ENCODE assay signal across 8 mouse cellular contexts in the genomic region with DNA sequence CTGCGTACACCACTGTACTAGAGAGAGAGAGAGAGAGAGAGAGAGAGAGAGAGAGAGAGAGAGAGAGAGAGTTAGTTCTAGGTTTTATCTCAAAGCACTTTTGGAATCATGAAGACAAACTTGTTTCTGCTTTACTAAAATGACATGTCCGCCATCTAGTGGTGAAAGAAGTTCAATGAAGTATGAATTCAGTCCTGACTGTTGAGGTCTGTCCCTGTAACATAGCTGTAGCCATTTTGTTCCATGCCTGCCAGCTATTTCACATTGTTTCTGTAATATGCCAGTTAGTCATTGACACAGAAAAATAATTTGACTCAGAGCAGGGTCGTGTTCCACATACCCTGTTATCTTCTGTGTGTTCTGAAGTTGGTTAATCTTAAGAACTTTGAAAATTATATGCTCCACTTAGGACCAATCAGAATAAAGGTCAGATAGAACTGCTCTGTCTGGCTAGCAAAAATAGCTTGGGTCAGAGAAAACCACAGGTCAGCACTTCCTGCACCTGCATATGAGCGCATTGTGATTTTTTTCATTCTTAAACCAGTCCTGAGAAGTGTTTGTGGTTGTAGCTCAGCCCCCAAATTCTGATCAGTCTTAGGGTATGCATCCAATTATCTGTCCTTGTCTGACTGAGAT. TPM values are rescaled to one million over a fixed set of nuclear protein-coding genes. Genes with fewer than 3 reads are reported as not detected.
A peak's percentile ranks its signal among the peaks of the same experiment; 100 is the strongest.
DNase-seq lines count a peak whose midpoint lies in the region; ATAC-seq lines count a peak whose summit lies in the region.

No protein-coding gene starts in this region.

- no peaks in the 10 kb centered on the region for H3K36me3 ChIP-seq in forebrain, embryonic 16.5 days (ENCODE audit: control insufficient read depth, insufficient read depth)
- no peaks in the 10 kb centered on the region for H3K36me3 ChIP-seq in intestine, embryonic 16.5 days (ENCODE audit: control insufficient read depth, insufficient read depth, low read length)
- H3K36me3 ChIP-seq in liver, embryonic 11.5 days (ENCODE audit: control insufficient read depth, insufficient read depth, low read length) = no peaks in the 10 kb centered on the region

- no peak overlapping the region for H3K4me2 ChIP-seq in forebrain, embryonic 16.5 days (ENCODE audit: low read length)
- H3K4me2 ChIP-seq in intestine, embryonic 16.5 days (ENCODE audit: low read depth, low read length) = peak overlapping the region; percentile 80
- H3K4me2 ChIP-seq in liver, embryonic 11.5 days = peak overlapping the region; percentile 70

- H3K4me3 ChIP-seq in forebrain, embryonic 16.5 days (replicated peaks; ENCODE audit: low read length) = no peak overlapping the region
- no peak overlapping the region for H3K4me3 ChIP-seq in intestine, embryonic 16.5 days (ENCODE audit: low read length)
- no peak overlapping the region for H3K4me3 ChIP-seq in liver, embryonic 11.5 days (ENCODE audit: low read depth, low read length)

- H3K4me1 ChIP-seq in forebrain, embryonic 16.5 days (replicated peaks; ENCODE audit: control insufficient read depth, insufficient read depth, low read length) = peaks cover 23% of the 10 kb centered on the region
- H3K4me1 ChIP-seq in intestine, embryonic 16.5 days (ENCODE audit: control insufficient read depth, insufficient read depth, low read length) = peaks cover 20% of the 10 kb centered on the region
- H3K4me1 ChIP-seq in liver, embryonic 11.5 days (replicated peaks; ENCODE audit: control insufficient read depth, insufficient read depth, low read length) = peaks cover 8% of the 10 kb centered on the region; the same call in 1 of the 2 replicates

- no peaks in the 10 kb centered on the region for H3K9me3 ChIP-seq in forebrain, embryonic 16.5 days (ENCODE audit: control insufficient read depth, low read length)
- H3K9me3 ChIP-seq in intestine, embryonic 16.5 days (ENCODE audit: control insufficient read depth, low read length) = no peaks in the 10 kb centered on the region
- H3K9me3 ChIP-seq in liver, embryonic 11.5 days (ENCODE audit: control insufficient read depth, low read length) = no peaks in the 10 kb centered on the region

- WGBS in forebrain, embryonic 16.5 days = 25% methylated on average over 4 of the region's 4 CpGs
- 15% methylated on average over 4 of the region's 4 CpGs for WGBS in intestine, embryonic 16.5 days
- 12% methylated on average over 4 of the region's 4 CpGs for WGBS in liver, embryonic 11.5 days

- no peak overlapping the region for H3K9ac ChIP-seq in forebrain, embryonic 16.5 days (replicated peaks; ENCODE audit: low read depth, low read length)
- H3K9ac ChIP-seq in intestine, embryonic 16.5 days (ENCODE audit: low read depth, low read length) = 0 out of 2 replicates have a peak overlapping the region, but pooled peaks have one; percentile 73
- no peak overlapping the region for H3K9ac ChIP-seq in liver, embryonic 11.5 days (ENCODE audit: low read depth, low read length)

- DNase-seq in thymus, postnatal 0 days (ENCODE audit: low spot score) = peak; percentile 88
- no peak for DNase-seq in thymus, adult 18-20 months
- DNase-seq in cerebellum, adult 18-20 months = peak; percentile 47 to 59
- no peak for DNase-seq in liver, embryonic 11.5 days (ENCODE audit: low spot score)
- peak; percentile 13 for DNase-seq in neural tube, embryonic 10.5 days (ENCODE audit: extremely low spot score, low spot score)
- DNase-seq in urinary bladder, adult 18-20 months (ENCODE audit: low spot score in 2 of 2) = no peak

- no peak overlapping the region for H3K27ac ChIP-seq in forebrain, embryonic 16.5 days (ENCODE audit: low read length)
- 0 out of 2 replicates have a peak overlapping the region, but pooled peaks have one; percentile 14 for H3K27ac ChIP-seq in intestine, embryonic 16.5 days (ENCODE audit: low read length)
- no peak overlapping the region for H3K27ac ChIP-seq in liver, embryonic 11.5 days (ENCODE audit: low read depth, low read length)

- peak; percentile 19; the same call in 1 of the 2 replicates for ATAC-seq in forebrain, embryonic 16.5 days
- ATAC-seq in intestine, embryonic 16.5 days = peak; percentile 36
- peak; percentile 43 for ATAC-seq in liver, embryonic 11.5 days (replicated peaks; ENCODE audit: low FRiP score)

- H3K27me3 ChIP-seq in forebrain, embryonic 16.5 days (replicated peaks; ENCODE audit: control insufficient read depth, insufficient read depth, low read length) = no peaks in the 10 kb centered on the region
- no peaks in the 10 kb centered on the region for H3K27me3 ChIP-seq in intestine, embryonic 16.5 days (replicated peaks; ENCODE audit: control insufficient read depth, insufficient read depth, low read length)
- H3K27me3 ChIP-seq in liver, embryonic 11.5 days (replicated peaks; ENCODE audit: control insufficient read depth, insufficient read depth, low read length) = no peaks in the 10 kb centered on the region

RNA-seq across cellular contexts. Expression of a gene that starts 0.8 kb away (rescaled TPM):
- 4.2 and 5.0 TPM in 2 replicates for polyA plus RNA-seq in thymus, postnatal 0 days (2015; fragmentation: Nextera tagmentation; extraction: Ambion mirVana)
- 3.1 and 3.2 TPM in 2 replicates for polyA plus RNA-seq in forebrain, embryonic 16.5 days (2015; fragmentation: Nextera tagmentation; extraction: Ambion mirVana)
- polyA plus RNA-seq in intestine, embryonic 16.5 days (2015; fragmentation: Nextera tagmentation; extraction: Ambion mirVana) = 3.1 and 3.4 TPM in 2 replicates
- 1.7 and 2.5 TPM in 2 replicates for polyA plus RNA-seq in liver, embryonic 11.5 days (2014; fragmentation: Nextera tagmentation; extraction: Ambion mirVana)

RNA-seq across cellular contexts. Expression of a gene that starts 32.2 kb away (rescaled TPM):
- 2.2 and 2.6 TPM in 2 replicates for polyA plus RNA-seq in thymus, postnatal 0 days (2015; fragmentation: Nextera tagmentation; extraction: Ambion mirVana)
- 20.9 and 24.0 TPM in 2 replicates for polyA plus RNA-seq in forebrain, embryonic 16.5 days (2015; fragmentation: Nextera tagmentation; extraction: Ambion mirVana)
- 17.7 and 18.2 TPM in 2 replicates for polyA plus RNA-seq in intestine, embryonic 16.5 days (2015; fragmentation: Nextera tagmentation; extraction: Ambion mirVana)
- polyA plus RNA-seq in liver, embryonic 11.5 days (2014; fragmentation: Nextera tagmentation; extraction: Ambion mirVana) = 13.7 and 14.9 TPM in 2 replicates

RNA-seq across cellular contexts. Expression of a gene that starts 45.8 kb away (rescaled TPM):
- 16.5 and 17.3 TPM in 2 replicates for polyA plus RNA-seq in thymus, postnatal 0 days (2015; fragmentation: Nextera tagmentation; extraction: Ambion mirVana)
- polyA plus RNA-seq in forebrain, embryonic 16.5 days (2015; fragmentation: Nextera tagmentation; extraction: Ambion mirVana) = 12.4 and 13.5 TPM in 2 replicates
- 11.2 and 12.1 TPM in 2 replicates for polyA plus RNA-seq in intestine, embryonic 16.5 days (2015; fragmentation: Nextera tagmentation; extraction: Ambion mirVana)
- 7.5 and 7.8 TPM in 2 replicates for polyA plus RNA-seq in liver, embryonic 11.5 days (2014; fragmentation: Nextera tagmentation; extraction: Ambion mirVana)

Comparison
In these comparisons a context has a peak if more than half of its experiments do, and no peak if none do; other contexts are left out.
1. DNase-seq: peak in thymus, postnatal 0 days (single experiment), cerebellum, adult 18-20 months (2 of 2) and neural tube, embryonic 10.5 days (single experiment); none in thymus, adult 18-20 months (0 of 2), liver, embryonic 11.5 days (single experiment) and urinary bladder, adult 18-20 months (0 of 2).
2. Peak in every context shown above with its lines, with median percentiles within 50 percentile points of each other: ATAC-seq.